Mouse (Mus musculus): ENCODE data around the gene Capns2. TPM values are rescaled to one million over a fixed set of nuclear protein-coding genes. Genes with fewer than 3 reads are reported as not detected.

Gene Capns2
- 0.25 TPM in 1 of 2 replicates, not detected in the other for polyA plus RNA-seq (2014; fragmentation: Nextera tagmentation; extraction: Ambion mirVana)

GRCm38 (mm10) chr8:92901107-92901506, at the start of gene Capns2:
Gene Capns2, plus strand, starts transcription at chr8:92901407.
- ATAC-seq (ENCODE audit: low FRiP score) (no peak), DNase-seq (ENCODE audit: low spot score) (no peak)
- no peak within 1 kb of the TSS for H3K9ac ChIP-seq (ENCODE audit: low read depth, low read length)
- H3K9me3 ChIP-seq (ENCODE audit: control insufficient read depth, low read length), result no peaks in the 10 kb centered on the region
- H3K4me1 ChIP-seq (replicated peaks; ENCODE audit: control insufficient read depth, insufficient read depth, low read length), result no peaks in the 10 kb centered on the region
- no peak within 1 kb of the TSS for H3K27ac ChIP-seq (ENCODE audit: low read depth, low read length)
- WGBS, result 96% methylated on average over 5 of the region's 5 CpGs
- no peak within 1 kb of the TSS for H3K4me3 ChIP-seq (ENCODE audit: low read depth, low read length)
- H3K36me3 ChIP-seq (ENCODE audit: control insufficient read depth, insufficient read depth, low read length), result no peaks in the 10 kb centered on the region
- no peak within 1 kb of the TSS for H3K4me2 ChIP-seq (replicated peaks; ENCODE audit: low read depth, low read length)
- H3K27me3 ChIP-seq (ENCODE audit: control insufficient read depth, insufficient read depth, low read length), result no peaks in the 10 kb centered on the region

DNA sequence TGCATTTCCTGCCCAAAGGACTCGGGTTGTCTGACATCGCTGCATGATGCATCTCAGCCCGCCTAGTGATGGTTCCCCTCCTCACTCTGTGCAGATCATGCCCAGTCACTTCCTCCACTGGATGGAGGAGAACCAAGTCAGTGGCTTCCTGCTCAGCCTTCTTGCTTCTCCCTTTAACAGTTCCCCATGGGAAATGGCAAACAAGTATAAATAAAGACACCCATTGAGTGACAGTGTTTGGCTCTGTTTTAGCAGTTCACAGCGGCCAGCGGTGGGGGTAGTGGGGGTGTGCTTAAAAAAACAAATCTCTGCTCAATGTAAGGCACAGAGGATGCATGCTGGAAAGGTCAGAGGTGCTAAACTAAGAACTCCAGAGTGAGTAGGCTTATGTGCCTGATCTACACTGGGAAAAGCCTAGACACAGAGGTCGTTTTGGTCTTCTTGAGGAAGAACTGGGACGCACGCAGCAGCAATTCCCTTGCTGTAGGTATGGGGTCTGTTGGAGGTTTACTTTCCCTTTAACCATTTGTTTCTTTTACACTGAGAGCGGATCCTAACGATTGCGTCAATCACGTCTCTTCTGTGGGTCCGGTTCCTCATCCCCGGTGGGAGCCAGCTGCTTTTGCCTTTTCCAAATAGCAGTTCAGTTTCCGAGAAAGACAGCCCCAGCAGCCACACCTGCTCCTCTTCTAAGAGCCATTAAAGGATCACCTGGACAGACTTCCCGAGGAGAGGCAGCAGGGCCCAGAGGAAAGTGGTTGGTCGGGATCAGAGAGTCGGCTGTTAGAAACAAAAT, 47.8 kb upstream of the Capns2 start:
- H3K9me3 ChIP-seq (ENCODE audit: control insufficient read depth, low read length), result no peaks in the 10 kb centered on the region
- 59% methylated on average over 18 of the region's 18 CpGs for WGBS
- H3K4me2 ChIP-seq (replicated peaks; ENCODE audit: low read depth, low read length), result no peak overlapping the region
- ATAC-seq (ENCODE audit: low FRiP score) (no peak), DNase-seq (ENCODE audit: low spot score) (no peak)
- 0 out of 2 replicates have a peak, but pooled peaks cover 4% of the 10 kb centered on the region for H3K27me3 ChIP-seq (ENCODE audit: control insufficient read depth, insufficient read depth, low read length)
- H3K4me1 ChIP-seq (replicated peaks; ENCODE audit: control insufficient read depth, insufficient read depth, low read length), result no peaks in the 10 kb centered on the region
- H3K4me3 ChIP-seq (ENCODE audit: low read depth, low read length), result no peak overlapping the region
- no peak overlapping the region for H3K9ac ChIP-seq (ENCODE audit: low read depth, low read length)
- no peaks in the 10 kb centered on the region for H3K36me3 ChIP-seq (ENCODE audit: control insufficient read depth, insufficient read depth, low read length)
- no peak overlapping the region for H3K27ac ChIP-seq (ENCODE audit: low read depth, low read length)

DNA sequence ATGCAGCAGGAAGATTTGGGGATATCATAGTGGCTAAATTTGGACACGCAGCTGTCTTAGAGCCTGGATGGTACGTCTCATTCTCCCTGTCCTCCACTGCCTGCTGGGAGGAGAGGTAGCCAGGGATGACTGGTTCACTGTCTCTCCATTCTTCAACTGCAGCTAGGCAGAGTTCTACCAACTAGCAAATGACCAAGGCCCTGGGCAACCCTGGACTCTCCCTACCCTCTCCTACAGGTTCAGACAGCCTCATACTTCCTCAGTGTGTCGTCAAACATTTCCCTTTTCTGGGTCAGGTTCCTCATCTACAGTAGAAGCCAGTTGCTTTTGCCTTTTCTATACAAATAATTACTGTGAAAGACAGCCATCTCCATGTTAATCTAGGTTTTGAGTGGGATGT, 46.5 kb upstream of the Capns2 start:
- ATAC-seq (ENCODE audit: low FRiP score), result no peak
- H3K4me2 ChIP-seq (replicated peaks; ENCODE audit: low read depth, low read length), result no peak overlapping the region
- no peak overlapping the region; the same call in 1 of the 2 replicates for H3K9ac ChIP-seq (ENCODE audit: low read depth, low read length)
- no peak for DNase-seq (ENCODE audit: low spot score)
- H3K9me3 ChIP-seq (ENCODE audit: control insufficient read depth, low read length), result no peaks in the 10 kb centered on the region
- no peaks in the 10 kb centered on the region for H3K4me1 ChIP-seq (replicated peaks; ENCODE audit: control insufficient read depth, insufficient read depth, low read length)
- no peaks in the 10 kb centered on the region for H3K36me3 ChIP-seq (ENCODE audit: control insufficient read depth, insufficient read depth, low read length)
- 88% methylated on average over 3 of the region's 3 CpGs for WGBS
- H3K4me3 ChIP-seq (ENCODE audit: low read depth, low read length), result 0 out of 2 replicates have a peak overlapping the region, but pooled peaks have one; percentile 65
- H3K27me3 ChIP-seq (ENCODE audit: control insufficient read depth, insufficient read depth, low read length), result 0 out of 2 replicates have a peak, but pooled peaks cover 4% of the 10 kb centered on the region
- no peak overlapping the region for H3K27ac ChIP-seq (ENCODE audit: low read depth, low read length)

DNA sequence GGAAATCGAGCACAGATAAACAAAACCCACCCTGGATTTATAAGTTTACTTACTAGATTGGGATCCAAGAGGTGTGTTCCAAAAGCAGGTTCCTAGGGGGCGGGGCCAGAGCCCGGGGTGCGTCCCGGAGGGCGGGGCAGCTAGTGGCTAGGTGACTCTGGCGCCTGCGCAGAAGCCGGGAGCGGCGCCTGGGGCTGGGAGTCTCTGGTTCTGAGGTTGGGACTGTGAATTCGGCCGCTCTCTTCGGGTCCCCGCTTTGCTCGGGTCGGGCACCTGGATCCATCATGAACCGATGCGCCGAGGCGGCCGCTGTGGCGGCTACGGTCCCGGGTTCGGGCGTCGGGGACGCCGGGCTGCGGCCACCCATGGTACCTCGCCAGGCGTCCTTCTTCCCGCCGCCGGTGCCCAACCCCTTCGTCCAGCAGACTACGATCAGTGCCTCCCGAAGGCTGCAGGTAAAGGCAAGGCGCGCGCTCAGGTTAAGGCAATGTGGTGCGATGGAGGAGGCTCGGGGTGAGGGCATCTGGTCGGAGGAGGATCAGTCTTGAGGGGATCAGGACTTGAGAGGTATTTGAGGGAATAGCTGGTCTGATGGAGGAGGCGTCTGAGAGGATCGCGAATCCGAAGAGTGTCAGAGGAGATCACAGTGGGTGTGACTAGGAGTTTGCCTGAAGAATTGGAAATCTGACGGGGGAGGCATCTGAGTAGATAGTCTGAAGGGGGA, 45.9 kb upstream of the Capns2 start, which contains the start of gene Lpcat2:
Gene Lpcat2, plus strand, starts transcription at position 169 of the 724 bp plus-strand sequence.
- WGBS, result 2% methylated on average over 50 of the region's 50 CpGs
- H3K27ac ChIP-seq (ENCODE audit: low read depth, low read length), result no peak within 1 kb of the TSS

GRCm38 (mm10) chr8:92856273-92856986, 44.8 kb upstream of the Capns2 start:
- no peak overlapping the region for H3K9ac ChIP-seq (ENCODE audit: low read depth, low read length)
- H3K27me3 ChIP-seq (ENCODE audit: control insufficient read depth, insufficient read depth, low read length), result 0 out of 2 replicates have a peak, but pooled peaks cover 4% of the 10 kb centered on the region
- 89% methylated on average over 7 of the region's 7 CpGs for WGBS
- H3K27ac ChIP-seq (ENCODE audit: low read depth, low read length), result no peak overlapping the region
- no peaks in the 10 kb centered on the region for H3K9me3 ChIP-seq (ENCODE audit: control insufficient read depth, low read length)
- H3K4me2 ChIP-seq (replicated peaks; ENCODE audit: low read depth, low read length), result no peak overlapping the region
- H3K4me3 ChIP-seq (ENCODE audit: low read depth, low read length), result no peak overlapping the region
- DNase-seq (ENCODE audit: low spot score) (no peak), ATAC-seq (ENCODE audit: low FRiP score) (no peak)
- H3K4me1 ChIP-seq (replicated peaks; ENCODE audit: control insufficient read depth, insufficient read depth, low read length), result no peaks in the 10 kb centered on the region
- no peaks in the 10 kb centered on the region for H3K36me3 ChIP-seq (ENCODE audit: control insufficient read depth, insufficient read depth, low read length)

More for the DNA sequence above, 45.9 kb upstream of the Capns2 start, which contains the start of gene Lpcat2:
- H3K9me3 ChIP-seq (ENCODE audit: control insufficient read depth, low read length), result no peaks in the 10 kb centered on the region
- no peaks in the 10 kb centered on the region for H3K36me3 ChIP-seq (ENCODE audit: control insufficient read depth, insufficient read depth, low read length)
- H3K4me1 ChIP-seq (replicated peaks; ENCODE audit: control insufficient read depth, insufficient read depth, low read length), result no peaks in the 10 kb centered on the region
- H3K27me3 ChIP-seq (ENCODE audit: control insufficient read depth, insufficient read depth, low read length), result 0 out of 2 replicates have a peak, but pooled peaks cover 4% of the 10 kb centered on the region
- H3K4me2 ChIP-seq (replicated peaks; ENCODE audit: low read depth, low read length), result peak within 1 kb of the TSS; percentile 55
- peak; percentile 81 for DNase-seq (ENCODE audit: low spot score)
- peak; percentile 72; the same call in 1 of the 2 replicates for ATAC-seq (ENCODE audit: low FRiP score)
- peak within 1 kb of the TSS; percentile 65 for H3K4me3 ChIP-seq (ENCODE audit: low read depth, low read length)
- peak within 1 kb of the TSS; percentile 79 for H3K9ac ChIP-seq (ENCODE audit: low read depth, low read length)

DNA sequence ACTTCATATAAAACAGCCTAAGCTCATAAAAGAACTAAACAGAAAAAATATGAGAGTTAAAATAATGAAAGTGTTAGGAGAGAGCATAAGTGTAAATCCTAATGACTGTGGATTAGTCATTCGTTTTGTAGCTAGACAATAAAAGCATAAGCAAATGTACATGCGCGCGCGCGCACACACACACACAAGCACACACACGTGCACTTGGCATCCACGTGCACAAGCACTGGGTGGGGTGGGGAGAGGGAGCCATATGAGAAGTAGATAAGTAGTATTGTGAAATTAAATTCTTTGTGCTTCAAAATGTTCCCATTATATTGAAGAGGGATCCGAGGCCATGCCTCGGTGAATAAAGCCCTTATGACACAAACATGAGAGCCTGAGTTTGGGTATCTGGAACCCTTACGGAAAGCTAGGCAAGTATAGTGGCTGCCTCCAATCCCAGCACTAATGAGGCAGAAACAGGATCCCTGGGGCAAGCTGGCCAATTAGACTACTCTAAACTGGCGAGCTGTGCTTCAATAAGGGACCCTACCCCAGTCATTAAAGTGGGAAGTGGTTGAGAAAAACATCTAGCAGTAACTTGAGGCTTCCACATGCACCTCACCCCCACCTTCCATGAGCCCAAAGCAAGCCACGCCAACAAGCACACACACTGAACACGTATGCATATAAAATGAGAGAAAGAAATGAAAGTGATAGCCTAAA, 42.6 kb upstream of the Capns2 start:
- DNase-seq (ENCODE audit: low spot score), result no peak
- 86% methylated on average over 14 of the region's 14 CpGs for WGBS
- Histone ChIP-seq H3K4me1 (replicated peaks; ENCODE audit: control insufficient read depth, insufficient read depth, low read length) (no peaks in the 10 kb centered on the region), H3K27me3 (ENCODE audit: control insufficient read depth, insufficient read depth, low read length) (0 out of 2 replicates have a peak, but pooled peaks cover 4% of the 10 kb centered on the region), H3K36me3 (ENCODE audit: control insufficient read depth, insufficient read depth, low read length) (no peaks in the 10 kb centered on the region), H3K27ac (ENCODE audit: low read depth, low read length) (no peak overlapping the region), H3K4me3 (ENCODE audit: low read depth, low read length) (no peak overlapping the region), H3K4me2 (replicated peaks; ENCODE audit: low read depth, low read length) (no peak overlapping the region), H3K9me3 (ENCODE audit: control insufficient read depth, low read length) (no peaks in the 10 kb centered on the region), H3K9ac (ENCODE audit: low read depth, low read length) (no peak overlapping the region)
- no peak for ATAC-seq (ENCODE audit: low FRiP score)

GRCm38 (mm10) chr8:92861977-92862376, 39.2 kb upstream of the Capns2 start:
- Histone ChIP-seq H3K36me3 (ENCODE audit: control insufficient read depth, insufficient read depth, low read length) (no peaks in the 10 kb centered on the region), H3K4me1 (replicated peaks; ENCODE audit: control insufficient read depth, insufficient read depth, low read length) (no peaks in the 10 kb centered on the region), H3K9ac (ENCODE audit: low read depth, low read length) (no peak overlapping the region), H3K27me3 (ENCODE audit: control insufficient read depth, insufficient read depth, low read length) (no peaks in the 10 kb centered on the region), H3K4me2 (replicated peaks; ENCODE audit: low read depth, low read length) (no peak overlapping the region), H3K4me3 (ENCODE audit: low read depth, low read length) (no peak overlapping the region), H3K9me3 (ENCODE audit: control insufficient read depth, low read length) (no peaks in the 10 kb centered on the region), H3K27ac (ENCODE audit: low read depth, low read length) (no peak overlapping the region)
- 100% methylated on average over 1 of the region's 1 CpGs for WGBS
- no peak for ATAC-seq (ENCODE audit: low FRiP score)
- DNase-seq (ENCODE audit: low spot score), result no peak

DNA sequence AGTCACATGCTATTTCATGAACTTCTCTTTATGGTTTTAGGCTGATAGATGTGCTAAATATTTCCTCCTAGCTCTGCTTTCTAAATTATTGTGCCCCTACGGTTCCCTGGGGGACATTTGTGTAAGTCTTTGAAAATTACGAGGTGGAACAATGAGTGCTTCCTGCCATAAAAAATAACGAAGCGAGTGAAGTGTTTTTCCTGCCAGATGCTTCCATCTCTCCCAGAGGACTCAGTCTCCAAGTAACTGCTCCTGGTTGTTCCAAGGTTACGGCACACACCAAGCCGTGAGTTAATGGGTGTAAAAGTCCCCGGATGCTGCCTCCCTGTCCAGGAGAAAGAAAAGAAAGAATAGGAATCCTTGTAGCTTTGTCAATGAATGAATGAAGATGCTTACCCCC, 30.9 kb upstream of the Capns2 start:
- 45% methylated on average over 7 of the region's 7 CpGs for WGBS
- no peak overlapping the region for H3K9ac ChIP-seq (ENCODE audit: low read depth, low read length)
- DNase-seq (ENCODE audit: low spot score), result no peak
- no peak overlapping the region for H3K27ac ChIP-seq (ENCODE audit: low read depth, low read length)
- no peak overlapping the region for H3K4me2 ChIP-seq (replicated peaks; ENCODE audit: low read depth, low read length)
- no peak for ATAC-seq (ENCODE audit: low FRiP score)
- no peaks in the 10 kb centered on the region for H3K9me3 ChIP-seq (ENCODE audit: control insufficient read depth, low read length)
- no peaks in the 10 kb centered on the region for H3K27me3 ChIP-seq (ENCODE audit: control insufficient read depth, insufficient read depth, low read length)
- H3K4me3 ChIP-seq (ENCODE audit: low read depth, low read length), result no peak overlapping the region
- no peaks in the 10 kb centered on the region for H3K36me3 ChIP-seq (ENCODE audit: control insufficient read depth, insufficient read depth, low read length)
- H3K4me1 ChIP-seq (replicated peaks; ENCODE audit: control insufficient read depth, insufficient read depth, low read length), result no peaks in the 10 kb centered on the region
